Mouse (Mus musculus) c-Kit-positive CD71-positive TER-119-negative erythroid progenitor cells, embryonic 14.5 days (primary cell): Measurements from ENCODE around the gene Flad1.

Source experiments
- DNase-seq: peaks from one replicate; pipeline ENCODE4 v3.0.0-alpha.2; 2013; ENCODE audit warnings: low read depth

Gene Flad1

GRCm38 (mm10) chr3:89425876-89426275 lies 14.2 kb upstream of the Flad1 start:
- peak; percentile 88 for DNase-seq

GRCm38 (mm10) chr3:89425141-89425525 lies 13.5 kb upstream of the Flad1 start:
- no peak for DNase-seq

GRCm38 (mm10) chr3:89424416-89425140 lies 12.9 kb upstream of the Flad1 start:
- no peak for DNase-seq

- no peak for DNase-seq
Observed at GRCm38 (mm10) chr3:89422556-89423205, 11.0 kb upstream of the Flad1 start.

GRCm38 (mm10) chr3:89421810-89422473 lies 10.3 kb upstream of the Flad1 start:
- DNase-seq: no peak

- DNase-seq: peak; percentile 78
Observed at GRCm38 (mm10) chr3:89421002-89421774, 9.5 kb upstream of the Flad1 start.

- DNase-seq: no peak
Observed at GRCm38 (mm10) chr3:89420421-89420820, 8.8 kb upstream of the Flad1 start.

- no peak for DNase-seq
Observed at GRCm38 (mm10) chr3:89419981-89420380, 8.3 kb upstream of the Flad1 start.

GRCm38 (mm10) chr3:89419571-89419970 lies 7.9 kb upstream of the Flad1 start:
- no peak for DNase-seq

- DNase-seq: no peak
Observed at GRCm38 (mm10) chr3:89418861-89419250, 7.2 kb upstream of the Flad1 start.

- peak; percentile 98 for DNase-seq
Observed at GRCm38 (mm10) chr3:89418170-89418860, 6.6 kb upstream of the Flad1 start, which contains the start of the genes Cks1b and Shc1. Gene Cks1b, minus strand, starts transcription at chr3:89418383. Gene Shc1, plus strand, starts transcription at chr3:89418443.

GRCm38 (mm10) chr3:89417840-89418169 lies 6.1 kb upstream of the Flad1 start:
- no peak for DNase-seq

GRCm38 (mm10) chr3:89417131-89417530 lies 5.5 kb upstream of the Flad1 start:
- no peak for DNase-seq

- DNase-seq: no peak
Observed at GRCm38 (mm10) chr3:89416158-89416557, 4.5 kb upstream of the Flad1 start.

GRCm38 (mm10) chr3:89410864-89411263 lies 806 bp downstream of the Flad1 start:
- DNase-seq: no peak

GRCm38 (mm10) chr3:89409701-89410100 lies 2.0 kb downstream of the Flad1 start:
- DNase-seq: no peak

- no peak for DNase-seq
Observed at GRCm38 (mm10) chr3:89408448-89408847, 3.2 kb downstream of the Flad1 start.

GRCm38 (mm10) chr3:89406887-89407286 lies 4.8 kb downstream of the Flad1 start:
- no peak for DNase-seq

- no peak for DNase-seq
Observed at GRCm38 (mm10) chr3:89402693-89403092, 9.0 kb downstream of the Flad1 start, which contains the start of gene Lenep. Gene Lenep, minus strand, starts transcription at chr3:89402793.

- DNase-seq: no peak
Observed at GRCm38 (mm10) chr3:89401329-89401728, 10.3 kb downstream of the Flad1 start.

- DNase-seq: no peak
Observed at GRCm38 (mm10) chr3:89396654-89397005, 15.0 kb downstream of the Flad1 start.
